Comparison of ENCODE assay signal across 16 mouse cellular contexts in the genomic region with DNA sequence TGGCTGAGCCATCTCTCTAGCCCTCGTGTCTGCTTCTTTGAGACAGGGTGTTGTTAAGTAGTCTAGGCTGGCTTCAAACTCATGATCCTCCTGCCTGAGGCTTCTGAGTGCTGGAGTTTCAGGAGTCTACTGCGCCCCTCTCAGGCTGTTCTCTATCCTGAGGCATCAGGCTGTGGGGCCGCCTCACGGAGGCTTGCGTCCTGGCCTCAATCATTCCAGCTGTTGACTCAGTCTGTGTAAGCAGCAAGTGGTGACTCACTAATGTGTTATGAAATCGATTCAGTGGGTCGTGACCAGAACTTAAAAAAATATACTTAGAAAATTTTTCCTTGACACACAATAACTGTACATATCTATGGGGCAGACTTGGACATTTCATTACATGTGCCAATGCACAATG. TPM values are rescaled to one million over a fixed set of nuclear protein-coding genes. Genes with fewer than 3 reads are reported as not detected.
DNase-seq lines count a peak whose midpoint lies in the region; ATAC-seq and TF ChIP-seq lines count a peak whose summit lies in the region.
"Had no signal": no experiment of that assay in that cellular context is flagged by ENCODE, and none has a peak within 500 bp of the region (broad histone marks: within the 10 kb centered on the region; RNA-seq: fewer than 3 reads in every experiment).

No protein-coding gene starts in this region.

- H3K9me3 ChIP-seq in hindbrain, embryonic 16.5 days (ENCODE audit: control insufficient read depth, low read length) = no peaks in the 10 kb centered on the region
- H3K9me3 ChIP-seq: hindbrain, embryonic 13.5 days; limb, embryonic 12.5 days; midbrain, embryonic 12.5 days had no signal

- peaks cover 20% of the 10 kb centered on the region for H3K4me1 ChIP-seq in hindbrain, embryonic 16.5 days (ENCODE audit: control insufficient read depth, insufficient read depth, low read depth, low read length)

- peaks cover 3% of the 10 kb centered on the region; the same call in 1 of the 2 replicates for H3K27me3 ChIP-seq in hindbrain, embryonic 16.5 days (replicated peaks; ENCODE audit: control insufficient read depth, insufficient read depth, low read length)
- H3K27me3 ChIP-seq: Patski had no signal

- H3K36me3 ChIP-seq in hindbrain, embryonic 16.5 days (ENCODE audit: control insufficient read depth, insufficient read depth, low read length) = no peaks in the 10 kb centered on the region
- H3K36me3 ChIP-seq: hindbrain, embryonic 13.5 days; limb, embryonic 12.5 days; midbrain, embryonic 12.5 days had no signal

- 0 out of 2 replicates have a peak overlapping the region, but pooled peaks have one; percentile 35 for H3K27ac ChIP-seq in gastrocnemius, adult 2 months
- no peak overlapping the region for H3K27ac ChIP-seq in hindbrain, embryonic 16.5 days (ENCODE audit: low read depth, low read length)
- H3K27ac ChIP-seq: hindbrain, embryonic 13.5 days; limb, embryonic 12.5 days; midbrain, embryonic 12.5 days had no signal

- H3K4me3 ChIP-seq in gastrocnemius, adult 2 months = no peak overlapping the region
- no peak overlapping the region for H3K4me3 ChIP-seq in hindbrain, embryonic 16.5 days (ENCODE audit: low read length)
- H3K4me3 ChIP-seq: hindbrain, embryonic 13.5 days; limb, embryonic 12.5 days; midbrain, embryonic 12.5 days had no signal

- no peak; the same call in 1 of the 2 replicates for TF ChIP-seq CTCF in gastrocnemius, adult 2 months (IDR thresholded peaks at IDR 0.05)

- no peak overlapping the region for H3K9ac ChIP-seq in hindbrain, embryonic 16.5 days (ENCODE audit: low read depth, low read length)
- H3K9ac ChIP-seq: hindbrain, embryonic 13.5 days; limb, embryonic 12.5 days; midbrain, embryonic 12.5 days had no signal

- WGBS in hindbrain, embryonic 16.5 days = 77% methylated on average over 7 of the region's 7 CpGs

- intact Hi-C loops in gastrocnemius, adult 2 months (cut with DNase I) = no loop called here

- no peak for ATAC-seq in hindbrain, embryonic 16.5 days
- ATAC-seq: Patski had no signal

- DNase-seq in gastrocnemius, adult 2 months = peak; percentile 55
- no peak for DNase-seq in gastrocnemius, adult 8-10 months (ENCODE audit: low spot score in 2 of 2)
- peak; percentile 95 for DNase-seq in 3T3-L1 (ENCODE audit: low read depth, low spot score)
- DNase-seq in adrenal gland, postnatal 36 days = peak; percentile 60 to 68
- peak; percentile 62 for DNase-seq in lung, postnatal 25 days (ENCODE audit: low spot score)
- no peak for DNase-seq in layer of hippocampus, adult 8-10 months (ENCODE audit: low spot score in 2 of 2)
- DNase-seq in right cerebral cortex, adult 18-20 months = no peak
- DNase-seq: cerebellum, adult 8-10 months; kidney, adult 9 months; spleen, adult 18-20 months had no signal

- H3K4me2 ChIP-seq in hindbrain, embryonic 16.5 days (ENCODE audit: low read length) = no peak overlapping the region
- H3K4me2 ChIP-seq: hindbrain, embryonic 13.5 days; limb, embryonic 12.5 days; midbrain, embryonic 12.5 days had no signal

RNA-seq across cellular contexts. Expression of a gene that starts 19.7 kb away (rescaled TPM):
- total RNA-seq in gastrocnemius, adult 2 months (2021) = 1 to 10 TPM; 2.2 to 6.6 TPM
- total RNA-seq in gastrocnemius, adult 8-10 months (2022) = 1 to 10 TPM in 3 of 4 experiments, under 1 TPM in 1; 0.41 to 2.1 (median 1.4) TPM
- total RNA-seq in adrenal gland, postnatal 36 days (2021) = 10 to 100 TPM in 1 of 2 experiments, 1 to 10 TPM in 1; 6.2 to 30.5 TPM
- 1 to 10 TPM; 2.5 to 2.8 (median 2.7) TPM for total RNA-seq in layer of hippocampus, adult 8-10 months (2022)
- polyA plus RNA-seq in hindbrain, embryonic 16.5 days (2015; fragmentation: Nextera tagmentation; extraction: Ambion mirVana) = 2.7 and 4.0 TPM in 2 replicates

RNA-seq across cellular contexts. Expression of a gene that starts 29.0 kb away (rescaled TPM):
- total RNA-seq in gastrocnemius, adult 2 months (2021) = 10 to 100 TPM; 33.7 to 37.5 TPM
- 10 to 100 TPM; 24.7 to 39.3 (median 28.4) TPM for total RNA-seq in gastrocnemius, adult 8-10 months (2022)
- 10 to 100 TPM; 45.1 to 48.0 TPM for total RNA-seq in adrenal gland, postnatal 36 days (2021)
- 100 to 1,000 TPM; 463 to 479 (median 474) TPM for total RNA-seq in layer of hippocampus, adult 8-10 months (2022)
- 32.3 and 37.5 TPM in 2 replicates for polyA plus RNA-seq in hindbrain, embryonic 16.5 days (2015; fragmentation: Nextera tagmentation; extraction: Ambion mirVana)

RNA-seq across cellular contexts. Expression of a gene that starts 59.1 kb away (rescaled TPM):
- not detected for total RNA-seq in gastrocnemius, adult 2 months (2021)
- total RNA-seq in gastrocnemius, adult 8-10 months (2022) = not detected
- not detected for total RNA-seq in adrenal gland, postnatal 36 days (2021)
- total RNA-seq in layer of hippocampus, adult 8-10 months (2022) = not detected
- 0.16 and 0.29 TPM in 2 replicates for polyA plus RNA-seq in hindbrain, embryonic 16.5 days (2015; fragmentation: Nextera tagmentation; extraction: Ambion mirVana)
- total RNA-seq: layer of hippocampus, adult 18-20 months had no signal

Comparison
In these comparisons a context has a peak if more than half of its experiments do, and no peak if none do; other contexts are left out.
1. DNase-seq: peak in gastrocnemius, adult 2 months (single experiment), 3T3-L1 (single experiment), adrenal gland, postnatal 36 days (2 of 2) and lung, postnatal 25 days (single experiment); none in gastrocnemius, adult 8-10 months (0 of 2), layer of hippocampus, adult 8-10 months (0 of 2) and right cerebral cortex, adult 18-20 months (single experiment).
2. RNA of a gene that starts 29.0 kb away (total RNA-seq): 463 to 479 TPM in layer of hippocampus, adult 8-10 months; 45.1 to 48.0 TPM in adrenal gland, postnatal 36 days, 33.7 to 37.5 TPM in gastrocnemius, adult 2 months and 24.7 to 39.3 TPM in gastrocnemius, adult 8-10 months; every median in the first group is over 4 times any median in the second.